In genomic region chr10:97159831-97160575, GRCm38 (mm10) we compare ENCODE assay signal across 8 mouse cellular contexts.
DNase-seq lines count a peak whose midpoint lies in the region; ATAC-seq lines count a peak whose summit lies in the region.

No protein-coding gene starts in this region.

- H3K4me3 ChIP-seq in forebrain, embryonic 12.5 days (replicated peaks) = no peak overlapping the region
- H3K4me3 ChIP-seq in kidney, embryonic 16.5 days (ENCODE audit: low read length) = no peak overlapping the region
- no peak overlapping the region for H3K4me3 ChIP-seq in midbrain, embryonic 13.5 days (replicated peaks)

- H3K27ac ChIP-seq in forebrain, embryonic 12.5 days = no peak overlapping the region
- no peak overlapping the region for H3K27ac ChIP-seq in kidney, embryonic 16.5 days (ENCODE audit: low read length)
- H3K27ac ChIP-seq in midbrain, embryonic 13.5 days = peak overlapping the region; percentile 51

- peaks cover 19% of the 10 kb centered on the region for H3K4me1 ChIP-seq in forebrain, embryonic 12.5 days
- H3K4me1 ChIP-seq in kidney, embryonic 16.5 days (ENCODE audit: insufficient read depth, low read length) = peaks cover 11% of the 10 kb centered on the region
- peaks cover 27% of the 10 kb centered on the region for H3K4me1 ChIP-seq in midbrain, embryonic 13.5 days (replicated peaks)

- WGBS in forebrain, embryonic 12.5 days = 52% methylated on average over 10 of the region's 10 CpGs
- 48% methylated on average over 10 of the region's 10 CpGs for WGBS in kidney, embryonic 16.5 days
- WGBS in midbrain, embryonic 13.5 days = 49% methylated on average over 10 of the region's 10 CpGs

- H3K9ac ChIP-seq in forebrain, embryonic 12.5 days = no peak overlapping the region
- H3K9ac ChIP-seq in kidney, embryonic 16.5 days (replicated peaks; ENCODE audit: low read length) = no peak overlapping the region
- H3K9ac ChIP-seq in midbrain, embryonic 13.5 days (replicated peaks) = no peak overlapping the region

- peak; percentile 44; the same call in 1 of the 2 replicates for ATAC-seq in forebrain, embryonic 12.5 days (ENCODE audit: low FRiP score)
- 0 out of 2 replicates have a peak, but pooled peaks have one; percentile 31 for ATAC-seq in kidney, embryonic 16.5 days (ENCODE audit: low FRiP score, low TSS enrichment)
- ATAC-seq in midbrain, embryonic 13.5 days = peak; percentile 48

- no peaks in the 10 kb centered on the region for H3K36me3 ChIP-seq in forebrain, embryonic 12.5 days (replicated peaks)
- no peaks in the 10 kb centered on the region for H3K36me3 ChIP-seq in kidney, embryonic 16.5 days (ENCODE audit: insufficient read depth, low read length)
- H3K36me3 ChIP-seq in midbrain, embryonic 13.5 days = no peaks in the 10 kb centered on the region

- no peak overlapping the region for H3K4me2 ChIP-seq in forebrain, embryonic 12.5 days
- no peak overlapping the region for H3K4me2 ChIP-seq in kidney, embryonic 16.5 days (replicated peaks; ENCODE audit: low read depth, low read length)
- H3K4me2 ChIP-seq in midbrain, embryonic 13.5 days (replicated peaks) = no peak overlapping the region

- H3K9me3 ChIP-seq in forebrain, embryonic 12.5 days = no peaks in the 10 kb centered on the region
- no peaks in the 10 kb centered on the region for H3K9me3 ChIP-seq in kidney, embryonic 16.5 days (ENCODE audit: low read length)
- H3K9me3 ChIP-seq in midbrain, embryonic 13.5 days = no peaks in the 10 kb centered on the region

- peak; percentile 9 to 77 for DNase-seq in frontal cortex, adult 2 months (ENCODE audit: extremely low spot score in 1 of 2, low spot score in 1 of 2)
- no peak for DNase-seq in frontal cortex, postnatal 25 days (ENCODE audit: low spot score in 2 of 2)
- peak; percentile 28 for DNase-seq in 3134 (ENCODE audit: extremely low read depth, insufficient read length, low spot score)
- peak; percentile 43 for DNase-seq in adrenal gland, postnatal 14 days
- no peak for DNase-seq in frontal cortex, postnatal 14 days (ENCODE audit: low spot score in 2 of 2)

- no peaks in the 10 kb centered on the region for H3K27me3 ChIP-seq in forebrain, embryonic 12.5 days
- H3K27me3 ChIP-seq in kidney, embryonic 16.5 days (ENCODE audit: insufficient read depth, low read length) = no peaks in the 10 kb centered on the region
- no peaks in the 10 kb centered on the region for H3K27me3 ChIP-seq in midbrain, embryonic 13.5 days

Comparison
In these comparisons a context has a peak if more than half of its experiments do, and no peak if none do; other contexts are left out.
1. DNase-seq: peak in frontal cortex, adult 2 months (2 of 2), 3134 (single experiment) and adrenal gland, postnatal 14 days (single experiment); none in frontal cortex, postnatal 25 days (0 of 2) and frontal cortex, postnatal 14 days (0 of 2).
2. Peak in every context shown above with its lines, with median percentiles within 50 percentile points of each other: ATAC-seq.